Mouse (Mus musculus): ENCODE results near the gene H2-T24. TPM values are rescaled to one million over a fixed set of nuclear protein-coding genes. Genes with fewer than 3 reads are reported as not detected.
"Not testable (repeated sequence)": the region's sequence is repeated elsewhere in the genome, so short reads cannot be mapped to it uniquely, and the experiment has no call there.

Gene H2-T24
- total RNA-seq, 2 experiments from 2014 or later, result 84.3 to 293 TPM

GRCm38 (mm10) chr17:36025901-36026300, 5.5 kb upstream of the H2-T24 start:
- ATAC-seq (replicated peaks; ENCODE audit: low FRiP score, poor library complexity, severe bottlenecking), result no peak

DNA sequence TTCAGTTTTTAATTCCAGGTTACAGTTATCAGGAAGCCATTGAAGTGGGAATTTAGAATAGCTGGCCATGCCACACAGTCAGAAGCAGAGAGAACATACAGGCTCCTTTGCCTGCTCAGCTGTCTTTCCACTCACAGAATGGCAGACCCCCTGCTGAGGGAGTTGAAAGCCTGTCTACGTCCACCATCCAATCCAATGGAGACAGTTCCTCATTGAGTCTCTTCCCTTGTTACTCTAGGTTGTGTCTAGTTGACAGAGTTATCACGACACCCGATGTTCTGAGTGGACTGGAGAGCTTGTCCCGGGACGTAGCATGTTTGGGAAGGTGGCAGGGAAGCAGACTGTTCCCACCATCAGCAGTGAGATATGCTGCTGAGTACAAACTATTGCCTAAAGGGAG, 4.8 kb upstream of the H2-T24 start:
- ATAC-seq (replicated peaks; ENCODE audit: low FRiP score, poor library complexity, severe bottlenecking), result no peak

DNA sequence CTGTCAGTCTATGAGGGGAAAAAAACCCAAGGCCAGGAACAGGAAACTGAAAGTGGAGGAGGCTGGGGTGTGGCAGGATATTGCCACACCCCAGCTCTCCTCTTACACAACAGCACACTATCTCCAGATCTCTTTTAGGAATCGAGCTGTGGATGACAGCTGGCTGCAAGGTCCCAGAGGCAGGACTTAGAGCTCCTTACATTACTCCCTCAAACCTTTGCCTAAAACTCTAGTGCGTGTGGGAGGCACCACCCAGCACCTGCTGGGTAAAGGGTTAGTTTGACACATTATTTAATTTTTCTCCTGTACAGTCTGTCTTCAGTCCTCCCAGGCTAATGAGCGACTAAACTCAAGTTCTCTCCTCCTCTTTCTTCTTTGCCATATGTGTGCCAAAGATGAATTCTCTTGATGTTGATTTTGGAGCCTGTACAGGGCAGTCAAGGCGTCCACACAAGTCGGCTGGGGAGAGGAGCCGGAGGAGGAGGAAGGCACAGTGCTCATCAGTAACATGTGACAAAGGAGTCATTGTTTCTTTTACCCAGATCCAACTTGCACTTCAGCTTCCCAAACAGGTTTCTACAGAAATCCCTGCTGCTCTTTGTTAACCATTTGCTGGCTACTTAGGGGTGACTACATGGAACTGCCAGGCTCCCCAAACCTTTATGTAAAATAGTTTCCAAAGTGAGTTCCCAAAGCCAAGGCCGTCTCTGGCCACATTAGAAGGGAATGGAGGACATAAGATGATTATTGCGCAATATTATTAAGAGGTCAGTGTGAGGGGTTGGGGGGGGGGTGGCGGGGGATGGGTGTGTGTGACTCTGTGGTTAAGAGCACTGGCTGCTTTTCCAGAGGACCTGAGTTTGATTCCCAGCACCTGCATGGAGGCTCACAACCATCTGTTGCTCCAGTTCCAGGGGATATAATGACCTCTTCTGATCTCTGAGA, 3.6 kb upstream of the H2-T24 start:
- peak; percentile 68 for ATAC-seq (replicated peaks; ENCODE audit: low FRiP score, poor library complexity, severe bottlenecking)

GRCm38 (mm10) chr17:36022922-36023321, 2.6 kb upstream of the H2-T24 start:
- ATAC-seq (replicated peaks; ENCODE audit: low FRiP score, poor library complexity, severe bottlenecking), result no peak

DNA sequence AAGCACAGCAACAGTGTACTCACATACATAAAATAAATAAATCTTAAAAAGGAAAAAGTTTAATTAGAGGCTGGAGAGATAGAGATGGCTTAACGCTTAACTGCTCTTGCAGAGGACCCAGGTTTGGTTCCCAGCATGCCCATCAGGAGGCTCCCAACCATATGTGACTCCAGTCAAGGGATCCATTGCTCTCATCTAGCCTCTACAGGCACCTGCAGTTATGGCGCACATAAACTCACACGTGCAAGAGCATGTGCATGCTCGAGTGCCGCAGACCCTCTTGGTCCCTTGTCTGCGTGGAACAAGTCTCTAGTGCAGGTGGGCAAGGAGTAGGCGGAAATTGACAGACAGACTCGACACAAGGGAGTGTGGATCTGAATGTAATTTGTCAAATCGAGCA, 1.7 kb upstream of the H2-T24 start:
- no peak for ATAC-seq (replicated peaks; ENCODE audit: low FRiP score, poor library complexity, severe bottlenecking)

DNA sequence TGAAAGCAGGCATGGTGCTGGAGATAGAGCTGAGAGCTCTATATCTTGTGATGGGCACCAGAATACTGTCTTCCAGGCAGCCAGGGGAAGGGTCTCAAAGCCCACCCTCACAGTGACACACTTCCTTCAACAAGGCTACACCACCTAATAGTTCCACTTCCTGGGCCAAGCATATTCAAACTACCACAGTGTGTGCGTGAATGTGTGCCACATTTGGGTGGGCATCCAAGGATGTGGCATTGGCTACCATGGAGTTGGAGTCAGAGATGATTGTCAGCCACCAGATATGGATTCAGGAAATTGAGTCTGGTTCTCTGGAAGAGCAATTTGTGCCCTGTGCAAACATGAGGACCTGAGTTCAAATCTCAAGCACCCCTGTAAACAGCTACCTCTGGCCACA, 949 bp upstream of the H2-T24 start:
- ATAC-seq (replicated peaks; ENCODE audit: low FRiP score, poor library complexity, severe bottlenecking), result no peak

DNA sequence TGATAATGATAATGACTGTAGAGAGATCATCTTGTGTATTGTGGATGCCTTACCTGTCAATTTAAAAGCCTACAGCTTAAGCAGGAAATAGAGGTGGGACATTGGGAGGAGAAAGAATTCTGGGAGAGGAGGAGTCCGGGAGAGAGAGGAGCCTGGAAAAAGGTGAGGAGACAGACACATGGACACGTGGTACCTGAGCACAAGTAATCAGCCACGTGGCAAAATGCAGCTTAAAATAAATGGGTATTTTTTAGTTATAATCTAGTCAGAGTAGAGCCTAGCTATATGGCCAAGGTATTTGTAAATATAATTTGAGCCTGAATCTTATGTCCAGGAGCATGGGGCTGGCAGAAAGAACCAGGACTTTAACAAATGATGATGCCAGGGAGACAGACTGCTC, 841 bp downstream of the H2-T24 start:
- no peak for ATAC-seq (replicated peaks; ENCODE audit: low FRiP score, poor library complexity, severe bottlenecking)

GRCm38 (mm10) chr17:36018979-36019378, 1.4 kb downstream of the H2-T24 start:
- peak; percentile 43 for ATAC-seq (replicated peaks; ENCODE audit: low FRiP score, poor library complexity, severe bottlenecking)

DNA sequence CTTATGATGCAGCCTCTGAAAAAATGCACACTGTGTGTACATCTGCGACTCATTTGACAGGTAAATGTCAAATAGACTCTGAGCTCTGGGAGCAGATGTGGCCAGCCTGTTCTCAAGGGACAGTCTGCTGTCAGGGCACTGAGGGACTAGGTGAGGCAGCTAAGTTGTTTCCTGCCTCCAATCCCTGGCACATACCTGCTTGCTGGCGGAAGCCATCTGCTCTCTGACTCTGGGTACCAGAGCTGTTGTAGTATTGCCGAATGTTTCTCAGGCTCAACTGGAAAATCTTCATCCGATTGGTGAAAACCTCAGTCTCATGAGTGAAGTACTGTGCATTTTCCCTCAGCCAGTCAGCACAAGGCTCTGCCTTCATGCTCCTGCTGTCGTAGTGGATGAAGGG, 3.3 kb downstream of the H2-T24 start:
- ATAC-seq (replicated peaks; ENCODE audit: low FRiP score, poor library complexity, severe bottlenecking), result no peak

DNA sequence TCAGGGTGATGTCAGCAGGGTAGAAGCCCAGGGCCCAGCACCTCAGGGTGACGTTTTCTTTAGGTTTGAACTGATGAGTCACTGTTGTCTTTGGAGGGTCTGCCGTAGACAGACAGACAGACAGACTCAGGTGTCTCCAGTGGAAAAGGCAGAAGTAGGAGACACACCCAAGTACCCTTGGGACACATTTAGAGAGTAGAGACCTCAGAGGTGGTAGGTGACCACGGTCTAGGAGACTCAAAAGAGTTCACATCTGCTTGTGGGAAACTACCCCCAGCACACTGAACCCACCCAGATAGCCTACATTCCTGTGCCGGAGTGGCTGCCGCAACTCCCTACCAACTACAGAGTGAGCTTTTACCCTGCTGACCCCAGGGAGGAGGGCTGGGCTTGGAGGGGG, 5.4 kb downstream of the H2-T24 start:
- no peak for ATAC-seq (replicated peaks; ENCODE audit: low FRiP score, poor library complexity, severe bottlenecking)

GRCm38 (mm10) chr17:36004409-36004808, 16.0 kb downstream of the H2-T24 start:
- ATAC-seq (replicated peaks; ENCODE audit: low FRiP score, poor library complexity, severe bottlenecking), result not testable (repeated sequence)

GRCm38 (mm10) chr17:36003331-36003730, 17.0 kb downstream of the H2-T24 start:
- ATAC-seq (replicated peaks; ENCODE audit: low FRiP score, poor library complexity, severe bottlenecking), result no peak

GRCm38 (mm10) chr17:36001966-36002365, 18.4 kb downstream of the H2-T24 start:
- peak; percentile 69 for ATAC-seq (replicated peaks; ENCODE audit: low FRiP score, poor library complexity, severe bottlenecking)

- ATAC-seq (replicated peaks; ENCODE audit: low FRiP score, poor library complexity, severe bottlenecking), result peak; percentile 32
Measured at GRCm38 (mm10) chr17:36001121-36001897, 19.1 kb downstream of the H2-T24 start.

- no peak for ATAC-seq (replicated peaks; ENCODE audit: low FRiP score, poor library complexity, severe bottlenecking)
Measured at GRCm38 (mm10) chr17:36000349-36000748, 20.0 kb downstream of the H2-T24 start.

DNA sequence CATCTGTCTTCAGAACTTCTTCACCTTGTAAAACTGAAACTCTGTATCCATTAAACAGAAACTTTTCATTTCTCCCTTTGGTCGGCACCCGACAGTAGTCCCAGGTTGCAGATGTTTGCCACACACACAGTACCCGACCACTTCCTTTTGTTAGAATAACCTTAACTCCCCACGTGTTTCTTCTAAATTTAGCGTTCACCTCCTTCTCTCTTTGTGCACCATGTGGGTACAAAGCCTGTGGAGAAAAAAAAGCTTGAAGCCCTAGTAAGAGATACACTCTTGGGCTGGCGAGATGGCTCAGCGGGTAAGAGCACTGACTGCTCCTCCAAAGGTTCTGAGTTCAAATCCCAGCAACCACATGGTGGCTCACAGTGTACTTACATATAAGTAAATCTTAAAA, 21.0 kb downstream of the H2-T24 start:
- ATAC-seq (replicated peaks; ENCODE audit: low FRiP score, poor library complexity, severe bottlenecking), result no peak

DNA sequence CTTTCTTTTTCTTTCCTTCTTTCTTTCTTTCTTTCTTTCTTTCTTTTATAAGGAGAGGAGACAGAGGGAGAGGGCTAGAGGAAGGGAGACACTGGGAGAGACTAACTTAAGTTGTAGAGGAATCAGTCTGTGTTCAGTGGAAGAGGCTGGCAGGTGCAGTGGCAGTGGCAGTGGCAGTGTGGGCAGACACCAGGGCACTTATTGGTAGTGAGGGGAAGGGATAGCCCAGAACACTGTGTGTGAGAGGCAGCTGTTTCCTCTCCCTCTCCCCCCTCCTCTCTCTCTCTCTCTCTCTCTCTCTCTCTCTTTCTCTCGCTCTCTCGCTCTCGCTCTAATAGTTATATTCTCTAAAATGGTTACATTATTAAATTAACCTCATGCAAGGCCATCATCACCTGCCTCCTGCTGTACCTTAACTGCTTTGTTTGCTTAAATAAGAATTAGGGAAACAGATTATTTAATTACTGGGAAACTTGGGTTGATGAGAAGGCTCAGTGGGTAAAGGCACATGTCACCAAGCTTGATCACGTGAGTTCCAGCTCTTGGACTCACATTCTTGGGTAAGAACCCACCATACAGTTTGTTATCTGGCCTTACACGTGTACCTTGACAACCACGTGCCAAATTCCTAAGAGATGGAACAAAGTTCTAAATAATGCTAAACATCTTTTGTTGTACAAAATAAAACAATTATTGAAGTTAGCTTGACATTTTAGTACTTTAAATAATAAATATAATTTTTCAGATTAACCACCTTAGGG, 21.6 kb downstream of the H2-T24 start:
- ATAC-seq (replicated peaks; ENCODE audit: low FRiP score, poor library complexity, severe bottlenecking), result no peak

DNA sequence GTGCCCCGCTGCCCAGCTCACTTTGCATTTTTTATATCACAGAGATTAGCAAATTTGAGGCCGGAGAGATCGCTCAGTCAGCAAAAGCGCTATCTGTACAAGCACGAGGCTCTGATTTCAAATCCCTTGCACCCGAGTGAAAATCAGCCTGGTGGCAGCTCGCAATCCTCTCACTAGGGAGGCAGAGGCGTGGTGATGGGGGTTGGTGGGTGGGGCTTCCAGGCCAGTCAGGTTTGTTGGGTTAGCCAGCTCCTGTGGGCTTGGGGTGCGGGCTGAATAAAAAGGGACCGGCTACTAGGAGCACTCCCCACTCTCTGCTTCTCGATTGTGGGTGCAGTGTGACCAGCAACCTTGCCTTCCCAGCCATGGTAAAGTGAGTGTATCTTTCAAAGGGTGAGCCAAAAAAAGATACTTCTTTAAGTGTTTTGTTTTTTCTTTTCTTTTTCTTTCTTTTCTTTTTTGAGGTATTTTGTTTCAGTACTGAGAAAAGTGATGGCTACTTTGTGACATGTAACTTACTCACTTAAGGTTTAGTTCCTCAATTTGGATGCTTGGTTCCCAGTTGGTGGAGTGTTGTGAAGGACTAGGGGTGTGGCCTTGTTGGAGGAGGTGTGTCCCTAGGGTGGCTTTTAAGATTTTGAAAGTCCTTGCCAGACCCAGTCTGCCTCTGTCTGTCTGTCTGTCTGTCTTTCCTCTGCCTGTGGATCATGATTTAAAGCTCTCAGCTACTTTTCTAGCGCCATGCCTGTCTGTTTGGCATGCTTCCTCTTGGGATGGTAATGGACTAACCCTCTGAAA, 22.4 kb downstream of the H2-T24 start:
- ATAC-seq (replicated peaks; ENCODE audit: low FRiP score, poor library complexity, severe bottlenecking), result peak; percentile 53

DNA sequence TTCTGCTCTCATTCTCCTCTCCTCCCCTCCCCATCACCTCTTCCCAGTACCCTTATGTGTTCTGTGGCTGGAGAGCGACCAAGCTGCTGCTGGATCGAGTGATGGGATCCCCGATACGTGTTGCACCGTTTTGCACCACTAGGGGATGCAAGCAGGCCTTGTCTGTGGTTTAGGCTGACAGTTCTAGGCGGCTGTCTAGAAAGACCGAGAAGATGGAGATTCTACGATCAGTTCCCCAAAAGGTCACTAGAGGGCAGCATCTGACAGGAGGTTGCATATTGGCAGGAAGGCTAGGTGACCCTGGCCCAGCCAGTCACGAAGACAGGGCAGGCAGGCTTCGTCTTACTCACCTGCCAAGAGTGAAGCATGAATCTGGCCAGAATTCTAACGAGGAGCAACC, 23.4 kb downstream of the H2-T24 start:
- peak; percentile 68 for ATAC-seq (replicated peaks; ENCODE audit: low FRiP score, poor library complexity, severe bottlenecking)

GRCm38 (mm10) chr17:35994879-35995240, 25.5 kb downstream of the H2-T24 start:
- no peak for ATAC-seq (replicated peaks; ENCODE audit: low FRiP score, poor library complexity, severe bottlenecking)
